Mouse (Mus musculus) embryonic stem cell, embryonic (primary cell): ENCODE measurements around the gene Lrrc72.
"Not testable (repeated sequence)": the region's sequence is repeated elsewhere in the genome, so short reads cannot be mapped to it uniquely, and the experiment has no call there.

Experiments used
- CTCF ChIA-PET, 4 experiments: fragments of 300-600 bp in 2 of 4; fragments of 350-600 bp in 2 of 4; sonication (Branson Sonifier 250); formaldehyde crosslinking; loops; one replicate each; lab custom pipeline; 2022; ENCODE audit warnings: inconsistent platforms in 2 of 4; lab: Charles Lee
- POLR2A ChIA-PET, 4 experiments: fragments of 300-600 bp in 2 of 4; fragments of 350-600 bp in 2 of 4; sonication (Branson Sonifier 250); formaldehyde crosslinking; loops; one replicate each; lab custom pipeline; 2022; ENCODE audit warnings: antibody characterized with exemption in 4 of 4, inconsistent platforms in 1 of 4; lab: Charles Lee

Lrrc72 gene

DNA sequence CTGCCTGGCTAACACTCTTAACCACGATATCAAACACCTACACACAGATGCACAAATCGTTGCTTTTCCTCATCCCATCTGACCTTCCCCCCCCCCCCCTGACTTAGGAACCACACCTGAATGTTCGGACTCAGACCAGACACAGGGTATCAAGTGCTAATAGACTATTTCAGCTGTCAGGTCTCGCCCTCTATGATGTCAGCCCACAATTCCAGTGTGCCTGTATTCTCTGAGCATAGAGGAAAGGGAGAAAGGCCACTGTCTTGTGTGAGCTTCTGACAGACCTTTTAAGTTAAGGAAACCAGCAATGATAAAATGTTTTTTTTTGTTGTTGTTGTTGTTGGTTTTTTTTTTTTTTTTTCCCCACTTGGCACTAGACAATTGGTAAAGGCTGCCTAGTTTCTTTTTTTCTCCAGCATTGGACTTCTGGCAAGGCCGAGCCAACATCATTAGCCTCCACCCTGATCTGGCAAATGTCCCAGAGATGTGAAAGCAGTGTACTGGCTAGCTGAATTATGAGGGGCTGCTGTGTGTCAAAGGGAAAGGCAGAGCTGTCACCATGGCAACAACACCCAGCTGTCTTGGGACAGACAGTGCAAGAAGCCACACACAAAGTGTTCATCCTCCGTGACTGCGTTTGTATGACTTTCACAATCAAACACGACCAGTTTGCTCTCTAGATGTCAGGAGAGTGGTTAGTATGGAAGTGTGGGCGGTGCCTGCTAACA lies 46.0 kb downstream of the Lrrc72 start:
- ChIA-PET CTCF (interaction anchor here in 3 of 4 experiments (0.7 kb wide), 3 partner anchors 277 to 463 kb away, joined by 3 to 8 read pairs (median 7); no protein-coding TSS in a partner anchor), POLR2A (interaction anchor here in 3 of 4 experiments (0.6 to 2.2 kb wide), 5 partner anchors 9 to 120 kb away, joined by 3 to 7 read pairs (median 4); partner anchors contain the start of gene Bzw2 (in 1 of the 3))

- CTCF ChIA-PET = not testable (repeated sequence)
- POLR2A ChIA-PET = interaction anchor here in 1 of 4 experiments (0.6 kb wide), 1 partner anchor 48 kb away, joined by 4 read pairs; no protein-coding TSS in a partner anchor
These were observed 47.5 kb downstream of the Lrrc72 start for GRCm38 (mm10) chr12:36205579-36206119.

DNA sequence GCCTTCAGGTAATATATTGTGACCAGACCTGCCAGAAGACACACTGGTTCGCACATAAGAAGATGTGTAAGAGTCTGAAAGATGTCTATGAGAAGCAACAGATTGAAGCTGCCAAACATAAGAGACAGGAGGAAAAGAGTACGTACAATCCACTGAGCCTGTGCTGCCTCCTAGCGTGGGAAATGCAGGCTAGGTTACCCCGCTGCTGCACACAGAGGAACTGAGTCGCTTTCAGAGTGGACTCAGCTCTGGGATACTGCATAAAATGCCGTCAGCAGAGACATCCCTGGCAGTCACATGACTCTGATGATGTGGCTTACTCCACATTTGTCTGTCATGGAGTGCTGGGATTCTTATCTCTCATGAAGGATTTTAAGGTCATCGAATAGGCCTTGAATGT lies 58.2 kb downstream of the Lrrc72 start:
- CTCF ChIA-PET = interaction anchor here in 2 of 4 experiments (0.5 to 1.1 kb wide), 3 partner anchors 13 to 96 kb away, joined by 3 read pairs; no protein-coding TSS in a partner anchor
- POLR2A ChIA-PET = no interaction called here

GRCm38 (mm10) chr12:36190343-36190742 lies 62.9 kb downstream of the Lrrc72 start:
- CTCF ChIA-PET = interaction anchor here in 2 of 4 experiments (0.5 to 0.6 kb wide), 2 partner anchors 288 to 480 kb away, joined by 3 read pairs; no protein-coding TSS in a partner anchor
- POLR2A ChIA-PET = interaction anchor here in 2 of 4 experiments (0.7 to 2.5 kb wide), 3 partner anchors 32 to 208 kb away, joined by 3 to 10 read pairs (median 4); partner anchors contain the start of genes Ankmy2 (in 1 of the 2) and Bzw2 (in 1 of the 2)

- POLR2A ChIA-PET = interaction anchor here in 2 of 4 experiments (1.4 to 2.5 kb wide), 2 partner anchors 32 to 33 kb away, joined by 4 to 10 read pairs; partner anchors contain the start of genes Ankmy2 (in 1 of the 2) and Bzw2 (in 1 of the 2)
- CTCF ChIA-PET = no interaction called here
These were observed 63.6 kb downstream of the Lrrc72 start for GRCm38 (mm10) chr12:36189610-36190009.

DNA sequence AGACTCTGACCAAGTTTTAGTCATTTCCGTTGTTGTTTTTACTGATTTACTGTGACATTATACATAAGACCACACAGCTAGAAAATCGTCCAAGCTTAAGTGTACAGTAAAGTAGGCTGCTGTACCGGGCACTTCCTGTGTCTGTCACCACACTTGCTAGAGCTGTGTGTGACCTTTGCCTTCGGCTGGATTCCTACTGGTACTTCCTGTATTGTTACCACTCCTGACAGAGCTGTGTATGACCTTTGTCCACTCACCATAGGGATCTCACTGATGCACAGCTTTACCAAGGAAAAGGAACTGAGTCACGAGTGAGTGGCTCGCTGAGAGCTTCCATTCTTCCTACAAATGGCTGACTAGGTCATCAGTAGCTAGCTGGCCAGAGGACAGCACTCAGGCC lies 66.1 kb downstream of the Lrrc72 start:
- CTCF ChIA-PET = no interaction called here

GRCm38 (mm10) chr12:36182570-36182969 lies 70.6 kb downstream of the Lrrc72 start:
- POLR2A ChIA-PET = interaction anchor here in 3 of 4 experiments (0.6 to 2.4 kb wide), 7 partner anchors 9 to 183 kb away, joined by 3 to 15 read pairs (median 8); partner anchors contain the start of genes Ankmy2 (in 3 of the 3) and Bzw2 (in 3 of the 3)

More for the DNA sequence above, 66.1 kb downstream of the Lrrc72 start:
- POLR2A ChIA-PET = interaction anchor here in 2 of 4 experiments (0.6 to 3.1 kb wide), 2 partner anchors 30 to 31 kb away, joined by 3 to 16 read pairs; partner anchors contain the start of genes Ankmy2 (in 2 of the 2) and Bzw2 (in 1 of the 2)

DNA sequence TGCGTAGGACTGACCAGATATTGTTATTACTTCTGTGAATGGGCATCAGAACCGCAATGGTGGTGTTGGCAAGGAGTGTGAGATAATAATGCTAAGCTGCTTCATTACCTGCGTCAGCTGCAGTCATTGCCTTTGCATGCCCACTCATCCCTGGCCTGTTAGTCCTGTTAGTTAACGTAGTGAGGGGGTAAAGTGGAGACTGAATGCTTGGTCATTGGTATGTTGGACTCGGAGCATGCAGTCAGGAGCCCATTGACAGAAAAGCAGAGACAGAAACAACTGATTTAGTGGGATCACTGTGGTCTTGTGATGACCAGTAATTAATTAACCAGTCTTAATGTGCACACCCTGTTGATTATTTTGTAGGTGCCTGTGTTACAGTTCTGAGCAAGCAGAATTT lies 76.0 kb downstream of the Lrrc72 start:
- ChIA-PET POLR2A (interaction anchor here in 1 of 4 experiments (1.0 kb wide), 1 partner anchor 20 kb away, joined by 3 read pairs; the partner anchor contains the start of gene Ankmy2), CTCF (no interaction called here)

More at GRCm38 (mm10) chr12:36182570-36182969, 70.6 kb downstream of the Lrrc72 start:
- CTCF ChIA-PET = no interaction called here

DNA sequence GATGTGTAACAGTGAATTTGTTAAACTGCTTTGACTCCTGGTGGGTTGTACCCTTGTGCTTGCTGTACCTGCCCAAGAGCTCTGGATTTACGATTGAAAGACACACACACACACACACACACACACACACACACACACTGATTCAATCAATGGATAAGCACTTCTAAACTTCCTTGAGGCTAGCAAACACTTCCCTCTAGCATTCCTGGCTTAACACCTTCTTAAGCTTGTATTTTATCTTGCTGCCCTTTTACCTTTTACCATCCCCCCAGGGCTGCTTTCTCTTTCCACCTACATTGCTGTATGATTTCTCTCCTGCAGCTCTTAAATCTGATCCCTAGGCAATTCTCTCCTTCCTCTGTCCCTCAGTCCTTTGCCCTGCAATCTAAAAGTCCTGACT lies 87.9 kb downstream of the Lrrc72 start:
- ChIA-PET POLR2A (interaction anchor here in 3 of 4 experiments (0.6 to 1.8 kb wide), 7 partner anchors 9 to 38 kb away, joined by 3 to 8 read pairs (median 4); partner anchors contain the start of gene Ankmy2 (in 3 of the 3)), CTCF (interaction anchor here in 1 of 4 experiments (0.6 kb wide), 1 partner anchor 9 kb away, joined by 3 read pairs; no protein-coding TSS in a partner anchor)

GRCm38 (mm10) chr12:36164126-36164791 lies 88.9 kb downstream of the Lrrc72 start:
- CTCF ChIA-PET = no interaction called here
- POLR2A ChIA-PET = interaction anchor here in 1 of 4 experiments (0.7 to 1.0 kb wide), 2 partner anchors 9 to 228 kb away, joined by 3 read pairs; no protein-coding TSS in a partner anchor
